Mouse (Mus musculus): ENCODE results near the gene Ranbp17. TPM values are rescaled to one million over a fixed set of nuclear protein-coding genes. Genes with fewer than 3 reads are reported as not detected.

The Ranbp17 gene
- total RNA-seq (2014; rRNA removed; ENCODE audit: low replicate concordance) (3.6 and 3.8 TPM in 2 replicates), polyA plus RNA-seq (2015; fragmentation: Nextera tagmentation; extraction: Ambion mirVana) (1.4 and 2.1 TPM in 2 replicates)

GRCm38 (mm10) chr11:33513376-33513991, at the start of gene Ranbp17:
Gene Ranbp17 (minus strand): TSS chr11:33513746.
- TF ChIP-seq EP300 (IDR thresholded peaks at IDR 0.05; ENCODE audit: low read depth), result no peak
- no peak for TF ChIP-seq CTCF (IDR thresholded peaks at IDR 0.05; ENCODE audit: low read depth)
- Histone ChIP-seq H3K9ac (replicated peaks; ENCODE audit: low read depth, low read length) (peak within 1 kb of the TSS; percentile 76), H3K27me3 (ENCODE audit: control insufficient read depth, insufficient read depth, low read length) (no peaks in the 10 kb centered on the region), H3K36me3 (replicated peaks; ENCODE audit: control insufficient read depth, insufficient read depth, low read length) (no peaks in the 10 kb centered on the region), H3K9me3 (replicated peaks; ENCODE audit: control insufficient read depth, low read length) (no peaks in the 10 kb centered on the region), H3K4me3 (ENCODE audit: low read depth, low read length) (peak within 1 kb of the TSS; percentile 86), H3K4me2 (ENCODE audit: low read depth, low read length) (peak within 1 kb of the TSS; percentile 94), H3K4me1 (ENCODE audit: control insufficient read depth, insufficient read depth) (no peaks in the 10 kb centered on the region), H3K27ac (ENCODE audit: low read depth) (peak within 1 kb of the TSS; percentile 71)
- WGBS, result 3% methylated on average over 60 of the region's 72 CpGs
- peak; percentile 35 for DNase-seq (ENCODE audit: low spot score)
- ATAC-seq (ENCODE audit: insufficient read depth, low read depth), result peak; percentile 76

DNA sequence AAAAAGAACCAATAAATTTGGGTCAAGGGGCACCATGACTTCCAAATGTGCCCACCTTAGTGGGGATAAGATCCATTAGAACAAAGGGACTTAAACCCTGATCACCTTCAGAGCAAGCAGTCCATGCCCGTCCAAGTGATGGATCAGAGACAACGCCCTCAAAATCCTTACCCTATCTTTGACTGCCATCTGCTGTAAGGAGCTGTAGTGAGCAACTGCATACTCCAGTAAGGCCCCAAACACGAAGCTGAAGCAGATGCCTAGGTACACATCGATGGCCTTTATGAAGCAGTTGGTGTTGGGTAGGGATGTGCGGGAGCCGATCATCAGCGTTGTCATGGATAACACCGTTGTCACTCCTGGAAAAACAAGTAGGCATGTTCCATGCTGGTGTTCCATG, 40.6 kb upstream of the Ranbp17 start:
- Histone ChIP-seq H3K9ac (replicated peaks; ENCODE audit: low read depth, low read length) (no peak overlapping the region), H3K4me3 (ENCODE audit: low read depth, low read length) (no peak overlapping the region), H3K27ac (ENCODE audit: low read depth) (no peak overlapping the region), H3K4me1 (ENCODE audit: control insufficient read depth, insufficient read depth) (no peaks in the 10 kb centered on the region), H3K9me3 (replicated peaks; ENCODE audit: control insufficient read depth, low read length) (no peaks in the 10 kb centered on the region), H3K4me2 (ENCODE audit: low read depth, low read length) (no peak overlapping the region), H3K27me3 (ENCODE audit: control insufficient read depth, insufficient read depth, low read length) (no peaks in the 10 kb centered on the region), H3K36me3 (replicated peaks; ENCODE audit: control insufficient read depth, insufficient read depth, low read length) (no peaks in the 10 kb centered on the region)
- 72% methylated on average over 8 of the region's 8 CpGs for WGBS
- ATAC-seq (ENCODE audit: insufficient read depth, low read depth) (no peak), DNase-seq (ENCODE audit: low spot score) (no peak)
- TF ChIP-seq CTCF (IDR thresholded peaks at IDR 0.05; ENCODE audit: low read depth) (peak; percentile 38), EP300 (IDR thresholded peaks at IDR 0.05; ENCODE audit: low read depth) (no peak)

GRCm38 (mm10) chr11:33550861-33551560, 37.5 kb upstream of the Ranbp17 start:
- DNase-seq (ENCODE audit: low spot score), result peak; percentile 7
- no peaks in the 10 kb centered on the region for H3K36me3 ChIP-seq (replicated peaks; ENCODE audit: control insufficient read depth, insufficient read depth, low read length)
- no peaks in the 10 kb centered on the region for H3K27me3 ChIP-seq (ENCODE audit: control insufficient read depth, insufficient read depth, low read length)
- TF ChIP-seq EP300 (IDR thresholded peaks at IDR 0.05; ENCODE audit: low read depth) (no peak), CTCF (IDR thresholded peaks at IDR 0.05; ENCODE audit: low read depth) (no peak)
- H3K4me1 ChIP-seq (ENCODE audit: control insufficient read depth, insufficient read depth), result no peaks in the 10 kb centered on the region
- peak overlapping the region; percentile 22 for H3K4me2 ChIP-seq (ENCODE audit: low read depth, low read length)
- no peak overlapping the region for H3K27ac ChIP-seq (ENCODE audit: low read depth)
- WGBS, result 39% methylated on average over 14 of the region's 14 CpGs
- peak; percentile 39; the same call in 1 of the 2 replicates for ATAC-seq (ENCODE audit: insufficient read depth, low read depth)
- no peak overlapping the region for H3K4me3 ChIP-seq (ENCODE audit: low read depth, low read length)
- H3K9me3 ChIP-seq (replicated peaks; ENCODE audit: control insufficient read depth, low read length), result no peaks in the 10 kb centered on the region
- H3K9ac ChIP-seq (replicated peaks; ENCODE audit: low read depth, low read length), result no peak overlapping the region

DNA sequence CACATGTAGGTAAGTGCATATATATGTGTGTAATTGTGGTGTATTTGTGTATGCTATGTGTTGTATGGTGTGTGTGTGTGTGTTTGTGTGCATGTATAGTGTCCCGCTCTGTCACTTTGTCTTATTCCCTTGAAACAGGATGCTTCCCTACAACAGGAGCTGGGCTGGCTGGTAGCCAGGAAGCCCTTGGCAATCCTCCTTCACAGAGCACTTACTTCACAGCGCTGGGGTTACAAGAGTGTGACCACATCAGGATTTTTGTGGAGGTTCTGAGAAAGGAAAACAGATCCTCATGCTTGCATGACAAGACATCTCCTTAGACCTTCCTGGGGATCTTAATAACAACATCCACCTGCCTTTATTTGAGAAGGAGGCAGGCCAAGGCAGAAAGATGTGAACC, 33.8 kb upstream of the Ranbp17 start:
- no peak for TF ChIP-seq CTCF (IDR thresholded peaks at IDR 0.05; ENCODE audit: low read depth)
- no peak for TF ChIP-seq EP300 (IDR thresholded peaks at IDR 0.05; ENCODE audit: low read depth)
- Histone ChIP-seq H3K9me3 (replicated peaks; ENCODE audit: control insufficient read depth, low read length) (no peaks in the 10 kb centered on the region), H3K36me3 (replicated peaks; ENCODE audit: control insufficient read depth, insufficient read depth, low read length) (no peaks in the 10 kb centered on the region), H3K9ac (replicated peaks; ENCODE audit: low read depth, low read length) (no peak overlapping the region), H3K27me3 (ENCODE audit: control insufficient read depth, insufficient read depth, low read length) (no peaks in the 10 kb centered on the region), H3K4me3 (ENCODE audit: low read depth, low read length) (no peak overlapping the region), H3K4me2 (ENCODE audit: low read depth, low read length) (no peak overlapping the region), H3K4me1 (ENCODE audit: control insufficient read depth, insufficient read depth) (no peaks in the 10 kb centered on the region), H3K27ac (ENCODE audit: low read depth) (no peak overlapping the region)
- ATAC-seq (ENCODE audit: insufficient read depth, low read depth) (no peak), DNase-seq (ENCODE audit: low spot score) (no peak)
- WGBS, result 35% methylated on average over 2 of the region's 2 CpGs

DNA sequence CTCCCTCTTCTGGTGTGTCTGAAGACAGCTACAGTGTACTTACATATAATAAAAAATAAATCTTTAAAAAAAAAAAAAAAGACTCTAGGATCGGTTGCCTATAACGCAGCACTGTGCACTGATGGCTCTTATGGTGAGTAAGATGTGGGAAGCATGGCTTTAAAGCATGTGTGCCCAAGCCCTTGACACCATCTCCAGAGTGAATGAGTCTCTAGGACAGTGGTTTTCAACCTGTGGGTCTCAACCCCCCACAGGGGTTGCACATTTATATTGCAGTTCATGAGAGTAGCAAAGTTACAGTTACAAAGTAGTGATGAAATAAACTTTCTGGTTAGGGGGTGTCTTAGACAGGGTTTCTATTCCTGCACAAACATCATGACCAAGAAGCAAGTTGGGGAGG, 31.4 kb upstream of the Ranbp17 start:
- TF ChIP-seq CTCF (IDR thresholded peaks at IDR 0.05; ENCODE audit: low read depth) (no peak), EP300 (IDR thresholded peaks at IDR 0.05; ENCODE audit: low read depth) (no peak)
- Histone ChIP-seq H3K4me3 (ENCODE audit: low read depth, low read length) (no peak overlapping the region), H3K9me3 (replicated peaks; ENCODE audit: control insufficient read depth, low read length) (no peaks in the 10 kb centered on the region), H3K4me2 (ENCODE audit: low read depth, low read length) (no peak overlapping the region), H3K27me3 (ENCODE audit: control insufficient read depth, insufficient read depth, low read length) (no peaks in the 10 kb centered on the region), H3K9ac (replicated peaks; ENCODE audit: low read depth, low read length) (no peak overlapping the region), H3K4me1 (ENCODE audit: control insufficient read depth, insufficient read depth) (no peaks in the 10 kb centered on the region), H3K36me3 (replicated peaks; ENCODE audit: control insufficient read depth, insufficient read depth, low read length) (no peaks in the 10 kb centered on the region), H3K27ac (ENCODE audit: low read depth) (no peak overlapping the region)
- ATAC-seq (ENCODE audit: insufficient read depth, low read depth) (no peak), DNase-seq (ENCODE audit: low spot score) (no peak)
- 94% methylated on average over 2 of the region's 2 CpGs for WGBS

All from heart, postnatal 0 days (tissue).